ENCODE assay signal across 9 mouse cellular contexts in genomic region chr7:24406528-24407344, GRCm38 (mm10). TPM values are rescaled to one million over a fixed set of nuclear protein-coding genes. Genes with fewer than 3 reads are reported as not detected.
DNase-seq lines count a peak whose midpoint lies in the region; ATAC-seq lines count a peak whose summit lies in the region.
"Had no signal": no experiment of that assay in that cellular context is flagged by ENCODE, and none has a peak within 500 bp of the region (broad histone marks: within the 10 kb centered on the region; RNA-seq: fewer than 3 reads in every experiment).

No protein-coding gene starts in this region.

- ATAC-seq in forebrain, embryonic 11.5 days (replicated peaks; ENCODE audit: low FRiP score), result peak; percentile 48
- peak; percentile 67 for ATAC-seq in hindbrain, embryonic 12.5 days (ENCODE audit: low FRiP score)

- DNase-seq in Muller cell, postnatal 12 days (ENCODE audit: inconsistent ontology term), result peak; percentile 74
- DNase-seq in c-Kit-positive CD71-negative TER-119-negative erythroid progenitor cells, embryonic 14.5 days (ENCODE audit: low read depth), result peak; percentile 69
- peak; percentile 82 for DNase-seq in forebrain, embryonic 11.5 days (ENCODE audit: low spot score)
- DNase-seq in layer of hippocampus, adult 9-11 months, result peak; percentile 59
- DNase-seq in lung, postnatal 10 days, result peak; percentile 86
- peak; percentile 63 for DNase-seq in right cerebral cortex, adult 18-20 months
- peak; percentile 69 to 73 for DNase-seq in urinary bladder, postnatal 36 days (ENCODE audit: low spot score in 2 of 2)

- no peak overlapping the region for H3K9ac ChIP-seq in forebrain, embryonic 11.5 days (ENCODE audit: low read length)
- H3K9ac ChIP-seq in hindbrain, embryonic 12.5 days, result no peak overlapping the region

- no peaks in the 10 kb centered on the region; the same call in 1 of the 2 replicates for H3K36me3 ChIP-seq in forebrain, embryonic 11.5 days (ENCODE audit: control insufficient read depth, insufficient read depth, low read length)
- peaks cover 65% of the 10 kb centered on the region for H3K36me3 ChIP-seq in hindbrain, embryonic 12.5 days

- H3K4me1 ChIP-seq in forebrain, embryonic 11.5 days (replicated peaks; ENCODE audit: control insufficient read depth, insufficient read depth, low read length), result no peaks in the 10 kb centered on the region
- H3K4me1 ChIP-seq in hindbrain, embryonic 12.5 days, result peaks cover 7% of the 10 kb centered on the region

- WGBS in forebrain, embryonic 11.5 days, result 53% methylated on average over 5 of the region's 5 CpGs
- WGBS in hindbrain, embryonic 12.5 days, result 47% methylated on average over 5 of the region's 5 CpGs

- no peaks in the 10 kb centered on the region for H3K27me3 ChIP-seq in forebrain, embryonic 11.5 days (ENCODE audit: control insufficient read depth, insufficient read depth, low read length)
- H3K27me3 ChIP-seq in hindbrain, embryonic 12.5 days, result no peaks in the 10 kb centered on the region

- H3K27ac ChIP-seq in forebrain, embryonic 11.5 days (ENCODE audit: low read depth, low read length), result no peak overlapping the region
- H3K27ac ChIP-seq in hindbrain, embryonic 12.5 days, result peak overlapping the region; percentile 44; the same call in 1 of the 2 replicates

- no peak overlapping the region for H3K4me3 ChIP-seq in forebrain, embryonic 11.5 days (ENCODE audit: low read depth, low read length)
- no peak overlapping the region for H3K4me3 ChIP-seq in hindbrain, embryonic 12.5 days

- H3K9me3 ChIP-seq in forebrain, embryonic 11.5 days (ENCODE audit: control insufficient read depth, low read length), result peaks cover 3% of the 10 kb centered on the region; the same call in 1 of the 2 replicates
- H3K9me3 ChIP-seq in hindbrain, embryonic 12.5 days (replicated peaks), result peaks cover 9% of the 10 kb centered on the region; the same call in 1 of the 2 replicates

- no peak overlapping the region for H3K4me2 ChIP-seq in forebrain, embryonic 11.5 days (ENCODE audit: low read depth, low read length, severe bottlenecking)
- H3K4me2 ChIP-seq in hindbrain, embryonic 12.5 days (replicated peaks), result no peak overlapping the region

RNA-seq across cellular contexts. Expression of gene Smg9, which starts 7.3 kb away (rescaled TPM):
- polyA plus RNA-seq in forebrain, embryonic 11.5 days (2014; fragmentation: Nextera tagmentation; extraction: Ambion mirVana), result 29.6 and 29.8 TPM in 2 replicates
- 28.9 and 29.5 TPM in 2 replicates for polyA plus RNA-seq in hindbrain, embryonic 12.5 days (2016; fragmentation: Nextera tagmentation; extraction: Ambion mirVana)

RNA-seq across cellular contexts. Expression of gene Kcnn4, which starts 36.7 kb away (rescaled TPM):
- polyA plus RNA-seq in forebrain, embryonic 11.5 days (2014; fragmentation: Nextera tagmentation; extraction: Ambion mirVana), result 3.5 and 4.1 TPM in 2 replicates
- 2.1 and 2.4 TPM in 2 replicates for polyA plus RNA-seq in hindbrain, embryonic 12.5 days (2016; fragmentation: Nextera tagmentation; extraction: Ambion mirVana)

RNA-seq across cellular contexts. Expression of gene Irgc1, which starts 45.4 kb away (rescaled TPM):
- polyA plus RNA-seq in forebrain, embryonic 11.5 days (2014; fragmentation: Nextera tagmentation; extraction: Ambion mirVana), result not detected in 2 replicates
- polyA plus RNA-seq in hindbrain, embryonic 12.5 days (2016; fragmentation: Nextera tagmentation; extraction: Ambion mirVana), result not detected in 2 replicates
- polyA plus RNA-seq: liver, embryonic 16.5 days had no signal

RNA-seq across cellular contexts. Expression of gene Plaur, which starts 55.5 kb away (rescaled TPM):
- polyA plus RNA-seq in forebrain, embryonic 11.5 days (2014; fragmentation: Nextera tagmentation; extraction: Ambion mirVana), result 1.1 and 1.2 TPM in 2 replicates
- polyA plus RNA-seq in hindbrain, embryonic 12.5 days (2016; fragmentation: Nextera tagmentation; extraction: Ambion mirVana), result 0.59 and 0.95 TPM in 2 replicates

RNA-seq across cellular contexts. Expression of gene Lypd5, which starts 57.7 kb away (rescaled TPM):
- not detected in 2 replicates for polyA plus RNA-seq in forebrain, embryonic 11.5 days (2014; fragmentation: Nextera tagmentation; extraction: Ambion mirVana)
- polyA plus RNA-seq in hindbrain, embryonic 12.5 days (2016; fragmentation: Nextera tagmentation; extraction: Ambion mirVana), result not detected in 2 replicates
- polyA plus RNA-seq: liver, embryonic 16.5 days had no signal
